Mouse (Mus musculus) cerebellum, adult 2 months (tissue): ENCODE results near the gene Fry. TPM values are rescaled to one million over a fixed set of nuclear protein-coding genes. Genes with fewer than 3 reads are reported as not detected.
A peak's percentile ranks its signal among the peaks of the same experiment; 100 is the strongest.

Experiments used
- DNase-seq, 2 experiments: peaks; one replicate each; pipeline ENCODE4 v3.0.0; 2021
- H3K27ac ChIP-seq: fragments of 200-500 bp; 2 replicates; pipeline ENCODE4 v1.5.1; 2012; ENCODE audit warnings: low read length, control low read depth, inconsistent platforms; ENCODE audit not compliant: insufficient read depth
- H3K27me3 ChIP-seq: fragments of 200-500 bp; 2 replicates; pipeline ENCODE4 v1.6.1; 2012; ENCODE audit warnings: inconsistent platforms, mild to moderate bottlenecking, low read length, moderate library complexity; ENCODE audit not compliant: control insufficient read depth, insufficient read depth
- H3K4me1 ChIP-seq: fragments of 200-500 bp; 2 replicates; pipeline ENCODE4 v1.6.1; 2011; ENCODE audit warnings: low read length; ENCODE audit not compliant: control insufficient read depth, insufficient read depth
- H3K4me3 ChIP-seq: fragments of 200-500 bp; replicated peaks from 2 replicates; pipeline ENCODE3; 2011; ENCODE audit warnings: mild to moderate bottlenecking, low read depth, low read length, control low read depth; ENCODE audit not compliant: insufficient read depth
- CTCF ChIP-seq: fragments of 200-500 bp; IDR thresholded peaks from 2 replicates; pipeline ENCODE4 v1.5.1; 2011; ENCODE audit warnings: low read depth, mild to moderate bottlenecking, control low read depth, low read length, moderate library complexity, borderline replicate concordance; ENCODE audit not compliant: insufficient read depth
- POLR2A ChIP-seq: fragments of 200-500 bp; IDR thresholded peaks from 2 replicates; pipeline ENCODE4 v1.6.1; 2011; ENCODE audit warnings: low read length, control low read depth, borderline replicate concordance; ENCODE audit not compliant: insufficient read depth
- WGBS: fragments of 180-500 bp; shearing (Covaris S2); methylation state at CpG from one replicate; pipeline ENCODE4 v1.1.7; 2018; 5-methylcytosine and 5-hydroxymethylcytosine counted together
- polyA plus RNA-seq: library from polyadenylated mRNA; depleted of rRNA; stranded (reverse); fragments of >200 nt; gene quantifications from 2 replicates; pipeline ENCODE4 v1.2.3, GENCODE M21; 2012

Fry gene
- polyA plus RNA-seq, 1 experiment, result 92.2 TPM

GRCm38 (mm10) chr5:150260054-150260386, 141.6 kb downstream of the Fry start:
- peak overlapping the region; percentile 59 for H3K4me3 ChIP-seq
- DNase-seq, result no peak
- no peak; the same call in 1 of the 2 replicates for TF ChIP-seq POLR2A
- no peak for TF ChIP-seq CTCF
- H3K27ac ChIP-seq, result peak overlapping the region; percentile 96
- peaks cover 16% of the 10 kb centered on the region for H3K4me1 ChIP-seq
- no peaks in the 10 kb centered on the region for H3K27me3 ChIP-seq
- 4% methylated on average over 9 of the region's 9 CpGs for WGBS

DNA sequence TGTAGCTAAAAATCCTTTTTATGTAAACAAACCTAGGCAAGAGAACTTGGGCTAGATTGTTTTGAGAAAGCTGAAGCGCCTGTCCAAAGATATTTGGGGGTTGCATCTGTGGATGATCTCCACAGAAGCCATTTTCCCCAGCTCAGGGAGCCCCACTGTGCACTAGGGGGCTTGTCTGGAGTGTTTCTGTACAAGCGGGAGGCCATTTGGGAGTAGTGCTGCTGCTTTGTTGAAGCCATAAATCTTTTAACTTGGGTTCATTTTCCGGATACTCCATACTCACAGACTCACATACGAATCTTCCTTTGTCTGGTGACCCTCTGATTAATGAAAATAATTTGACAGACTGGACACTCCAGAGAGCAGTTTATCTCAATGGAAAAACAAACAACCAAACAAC, 142.9 kb downstream of the Fry start:
- Histone ChIP-seq H3K27me3 (no peaks in the 10 kb centered on the region), H3K27ac (peak overlapping the region; percentile 87), H3K4me3 (peak overlapping the region; percentile 57), H3K4me1 (peaks cover 16% of the 10 kb centered on the region)
- peak in 1 of 2 experiments; percentile 36 for DNase-seq
- WGBS, result 12% methylated on average over 4 of the region's 4 CpGs
- TF ChIP-seq POLR2A (no peak), CTCF (no peak)

- DNase-seq, result peak; percentile 73 to 77
- Histone ChIP-seq H3K4me1 (peaks cover 16% of the 10 kb centered on the region), H3K27me3 (no peaks in the 10 kb centered on the region), H3K4me3 (peak overlapping the region; percentile 57), H3K27ac (peak overlapping the region; percentile 65)
- TF ChIP-seq POLR2A (peak; percentile 43; the same call in 1 of the 2 replicates), CTCF (no peak)
- 7% methylated on average over 16 of the region's 16 CpGs for WGBS
Observed at GRCm38 (mm10) chr5:150262046-150262716, 143.7 kb downstream of the Fry start.

- Histone ChIP-seq H3K27me3 (no peaks in the 10 kb centered on the region), H3K4me1 (peaks cover 16% of the 10 kb centered on the region), H3K4me3 (peak overlapping the region; percentile 57), H3K27ac (no peak overlapping the region)
- WGBS, result 15% methylated on average over 5 of the region's 5 CpGs
- TF ChIP-seq POLR2A (no peak), CTCF (no peak)
- no peak for DNase-seq
Observed at GRCm38 (mm10) chr5:150262717-150263103, 144.3 kb downstream of the Fry start.

DNA sequence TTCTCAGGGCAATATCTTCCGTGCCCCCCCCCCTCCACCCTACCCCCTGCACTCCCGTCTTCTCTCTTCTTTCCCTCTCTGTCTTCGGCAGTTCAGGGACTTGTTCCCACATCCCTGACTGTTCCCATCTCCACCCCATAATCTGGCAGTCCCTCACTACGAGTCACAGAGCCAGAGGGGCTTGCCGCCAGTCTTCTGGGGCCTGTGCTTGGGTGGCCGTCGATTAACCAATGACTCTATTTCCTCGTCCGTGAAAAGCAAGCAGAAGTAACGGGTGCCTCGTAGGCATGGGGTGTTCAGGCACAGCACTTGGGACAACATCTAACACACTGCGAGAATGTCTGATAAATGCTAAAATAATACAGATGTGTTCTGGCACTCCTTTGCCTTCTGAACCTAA, 144.7 kb downstream of the Fry start:
- Histone ChIP-seq H3K4me3 (peak overlapping the region; percentile 34), H3K27ac (no peak overlapping the region), H3K4me1 (peaks cover 16% of the 10 kb centered on the region), H3K27me3 (no peaks in the 10 kb centered on the region)
- TF ChIP-seq CTCF (no peak), POLR2A (no peak)
- DNase-seq, result peak in 1 of 2 experiments; percentile 32
- WGBS, result 26% methylated on average over 12 of the region's 12 CpGs

DNA sequence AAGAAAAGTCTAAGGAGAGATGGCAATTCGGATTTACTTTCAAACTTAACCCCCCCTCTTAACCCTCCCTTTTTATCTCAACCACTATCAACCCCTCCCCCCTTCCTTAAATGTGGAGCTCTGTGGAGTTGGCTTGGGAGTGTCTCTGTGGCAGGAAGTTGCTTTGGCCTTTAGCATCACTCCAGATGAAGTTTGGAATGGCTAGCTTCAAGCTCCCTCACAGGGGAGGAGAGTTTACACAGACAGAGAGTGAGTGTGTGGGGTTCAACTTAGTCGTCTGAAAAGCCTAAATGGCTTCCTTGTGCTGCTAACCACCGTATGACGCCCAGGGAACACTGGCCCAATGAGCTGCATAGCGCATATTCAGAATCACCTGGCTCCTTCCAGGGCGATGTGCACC, 145.2 kb downstream of the Fry start:
- Histone ChIP-seq H3K4me3 (no peak overlapping the region), H3K27ac (no peak overlapping the region), H3K4me1 (peaks cover 16% of the 10 kb centered on the region), H3K27me3 (no peaks in the 10 kb centered on the region)
- TF ChIP-seq POLR2A (no peak), CTCF (no peak)
- WGBS, result 59% methylated on average over 6 of the region's 6 CpGs
- DNase-seq, result no peak

GRCm38 (mm10) chr5:150265005-150265404, 146.6 kb downstream of the Fry start:
- Histone ChIP-seq H3K4me3 (no peak overlapping the region), H3K27me3 (no peaks in the 10 kb centered on the region), H3K27ac (no peak overlapping the region), H3K4me1 (peaks cover 20% of the 10 kb centered on the region)
- TF ChIP-seq CTCF, result no peak
- TF ChIP-seq POLR2A, result no peak
- 50% methylated on average over 1 of the region's 1 CpGs for WGBS
- no peak for DNase-seq

DNA sequence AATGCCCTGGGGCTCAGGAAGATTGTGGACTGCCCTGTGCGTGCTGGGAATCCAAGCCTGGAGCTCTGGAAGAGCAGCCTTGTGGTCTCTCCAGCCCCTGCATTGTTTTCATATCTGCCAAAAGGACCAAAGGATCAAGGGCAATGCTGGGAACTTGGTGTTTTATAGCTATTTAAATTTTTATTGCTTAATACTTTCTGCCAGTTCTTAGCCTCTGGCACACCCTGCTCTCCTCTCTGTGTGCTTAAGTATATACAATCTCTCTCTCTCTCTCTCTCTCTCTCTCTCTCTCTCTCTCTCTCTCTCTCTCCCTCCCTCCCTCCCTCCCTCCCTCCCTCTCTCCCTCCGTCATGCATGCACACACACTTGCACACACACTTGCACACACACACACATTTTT, 147.5 kb downstream of the Fry start:
- no peaks in the 10 kb centered on the region for H3K27me3 ChIP-seq
- no peak for DNase-seq
- H3K4me3 ChIP-seq, result no peak overlapping the region
- 35% methylated on average over 2 of the region's 2 CpGs for WGBS
- no peak overlapping the region for H3K27ac ChIP-seq
- TF ChIP-seq CTCF (no peak), POLR2A (no peak)
- peaks cover 20% of the 10 kb centered on the region for H3K4me1 ChIP-seq

DNA sequence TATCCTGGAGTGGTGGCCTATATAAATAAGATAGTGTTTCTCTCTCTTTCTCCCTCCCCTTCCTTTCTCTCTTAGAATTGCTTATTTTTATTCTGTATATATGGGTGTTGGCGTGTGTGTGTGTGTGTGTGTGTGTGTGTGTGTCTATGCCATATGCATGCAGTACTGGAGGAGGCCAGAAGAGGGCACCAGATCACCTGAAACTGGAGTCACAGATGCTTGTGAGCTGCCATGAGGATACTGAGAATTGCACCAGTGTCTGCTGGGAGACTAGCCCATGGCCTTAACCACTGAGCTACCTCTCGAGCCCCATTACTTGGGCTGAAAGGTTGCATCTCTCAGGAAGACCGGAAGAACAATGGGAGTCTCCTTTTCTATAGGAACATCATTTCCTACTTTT, 149.8 kb downstream of the Fry start:
- no peaks in the 10 kb centered on the region for H3K27me3 ChIP-seq
- no peak overlapping the region for H3K27ac ChIP-seq
- no peak overlapping the region for H3K4me3 ChIP-seq
- TF ChIP-seq POLR2A, result no peak
- no peak; the same call in 1 of the 2 replicates for TF ChIP-seq CTCF
- WGBS, result 93% methylated on average over 3 of the region's 3 CpGs
- DNase-seq, result no peak
- H3K4me1 ChIP-seq, result peaks cover 18% of the 10 kb centered on the region
